Mouse (Mus musculus) hindbrain, embryonic 11.5 days (tissue): Measurements from ENCODE around the gene 1190005I06Rik. TPM values are rescaled to one million over a fixed set of nuclear protein-coding genes. Genes with fewer than 3 reads are reported as not detected.

ENCODE experiments used
- ATAC-seq: fragments of 200-750 bp; cut with Nextera tagmentation; 2 replicates; pipeline ENCODE4 v1.8.0; 2017; ENCODE audit warnings: mild to moderate bottlenecking, moderate TSS enrichment, moderate library complexity; ENCODE audit not compliant: low FRiP score
- DNase-seq: peaks from one replicate; pipeline ENCODE4 v3.0.0-alpha.2; 2015; ENCODE audit warnings: low spot score
- H3K27ac ChIP-seq: fragments of 300-500 bp; sonication (generic); 2 replicates; pipeline ENCODE4 v1.5.1; 2014; ENCODE audit warnings: mild to moderate bottlenecking, low read depth, low read length
- H3K27me3 ChIP-seq: fragments of 300-500 bp; sonication (generic); 2 replicates; pipeline ENCODE4 v1.6.1; 2014; ENCODE audit warnings: mild to moderate bottlenecking, low read length, moderate library complexity, mixed read lengths; ENCODE audit not compliant: control insufficient read depth, insufficient read depth
- H3K36me3 ChIP-seq: fragments of 300-500 bp; sonication (generic); 2 replicates; pipeline ENCODE4 v1.6.1; 2014; ENCODE audit warnings: mild to moderate bottlenecking, low read length, moderate library complexity, mixed read lengths; ENCODE audit not compliant: control insufficient read depth, insufficient read depth
- H3K4me1 ChIP-seq: fragments of 300-500 bp; sonication (generic); replicated peaks from 2 replicates; pipeline ENCODE4 v1.6.1; 2014; ENCODE audit warnings: low read length, mixed read lengths; ENCODE audit not compliant: control insufficient read depth, insufficient read depth
- H3K4me2 ChIP-seq: fragments of 300-500 bp; sonication (generic); replicated peaks from 2 replicates; pipeline ENCODE4 v1.6.1; 2014; ENCODE audit warnings: mild to moderate bottlenecking, low read depth, low read length
- H3K4me3 ChIP-seq: fragments of 300-500 bp; sonication (generic); 2 replicates; pipeline ENCODE4 v1.5.1; 2014; ENCODE audit warnings: low read depth, low read length
- H3K9ac ChIP-seq: fragments of 300-500 bp; sonication (generic); 2 replicates; pipeline ENCODE4 v1.6.1; 2014; ENCODE audit warnings: low read depth, low read length
- H3K9me3 ChIP-seq: fragments of 300-500 bp; sonication (generic); 2 replicates; pipeline ENCODE4 v1.6.1; 2016; ENCODE audit warnings: low read length; ENCODE audit not compliant: control insufficient read depth
- WGBS: fragments of 180-500 bp; shearing (Covaris S2); extraction: QIAGEN DNeasy Blood & Tissue Kit; methylation state at CpG from one replicate; pipeline ENCODE4 v1.1.7; 2014; 5-methylcytosine and 5-hydroxymethylcytosine counted together
- polyA plus RNA-seq: library from polyadenylated mRNA; unstranded; fragments of >200 nt; fragmentation: Nextera tagmentation; extraction: Ambion mirVana; gene quantifications from 2 replicates; pipeline ENCODE4 v1.2.1, GENCODE M21; 2014

Gene 1190005I06Rik
- polyA plus RNA-seq, 1 experiment from 2014 or later = 2.4 TPM

GRCm38 (mm10) chr8:120656322-120657052 lies 9.1 kb upstream of the 1190005I06Rik start:
- H3K4me2 ChIP-seq = no peak overlapping the region
- H3K4me1 ChIP-seq = no peaks in the 10 kb centered on the region
- H3K9ac ChIP-seq = no peak overlapping the region
- H3K27ac ChIP-seq = no peak overlapping the region
- DNase-seq = no peak
- WGBS = 88% methylated on average over 7 of the region's 7 CpGs
- no peak overlapping the region for H3K4me3 ChIP-seq
- no peak for ATAC-seq
- H3K27me3 ChIP-seq = no peaks in the 10 kb centered on the region
- no peaks in the 10 kb centered on the region for H3K36me3 ChIP-seq
- no peaks in the 10 kb centered on the region for H3K9me3 ChIP-seq

- no peak overlapping the region for H3K27ac ChIP-seq
- 86% methylated on average over 7 of the region's 7 CpGs for WGBS
- DNase-seq = no peak
- no peaks in the 10 kb centered on the region for H3K4me1 ChIP-seq
- no peak overlapping the region for H3K4me2 ChIP-seq
- H3K9ac ChIP-seq = no peak overlapping the region
- no peaks in the 10 kb centered on the region for H3K9me3 ChIP-seq
- ATAC-seq = no peak
- H3K36me3 ChIP-seq = no peaks in the 10 kb centered on the region
- no peak overlapping the region for H3K4me3 ChIP-seq
- H3K27me3 ChIP-seq = no peaks in the 10 kb centered on the region
Measured at GRCm38 (mm10) chr8:120644663-120645062, 2.8 kb downstream of the 1190005I06Rik start.

- Histone ChIP-seq H3K4me2 (no peak overlapping the region), H3K36me3 (no peaks in the 10 kb centered on the region), H3K27me3 (no peaks in the 10 kb centered on the region), H3K27ac (no peak overlapping the region), H3K9me3 (no peaks in the 10 kb centered on the region), H3K4me1 (no peaks in the 10 kb centered on the region), H3K9ac (no peak overlapping the region), H3K4me3 (no peak overlapping the region)
- ATAC-seq (no peak), DNase-seq (no peak)
- 80% methylated on average over 10 of the region's 10 CpGs for WGBS
Measured at GRCm38 (mm10) chr8:120642031-120642662, 5.3 kb downstream of the 1190005I06Rik start.

GRCm38 (mm10) chr8:120641245-120641644 lies 6.2 kb downstream of the 1190005I06Rik start:
- ATAC-seq = no peak
- Histone ChIP-seq H3K27ac (no peak overlapping the region), H3K4me2 (no peak overlapping the region), H3K9me3 (no peaks in the 10 kb centered on the region), H3K27me3 (no peaks in the 10 kb centered on the region), H3K4me1 (no peaks in the 10 kb centered on the region), H3K4me3 (no peak overlapping the region), H3K36me3 (no peaks in the 10 kb centered on the region), H3K9ac (no peak overlapping the region)
- DNase-seq = no peak
- WGBS = 48% methylated on average over 8 of the region's 8 CpGs

GRCm38 (mm10) chr8:120634329-120634839 lies 13.0 kb downstream of the 1190005I06Rik start:
- ATAC-seq (no peak), DNase-seq (peak; percentile 39)
- Histone ChIP-seq H3K36me3 (no peaks in the 10 kb centered on the region), H3K4me1 (peaks cover 9% of the 10 kb centered on the region; the same call in 1 of the 2 replicates), H3K9ac (peak overlapping the region; percentile 57; the same call in 1 of the 2 replicates), H3K27me3 (peaks cover 15% of the 10 kb centered on the region), H3K4me3 (peak overlapping the region; percentile 49), H3K4me2 (peak overlapping the region; percentile 98), H3K27ac (no peak overlapping the region), H3K9me3 (no peaks in the 10 kb centered on the region)
- 0% methylated on average over 35 of the region's 42 CpGs for WGBS

GRCm38 (mm10) chr8:120633665-120634271 lies 13.7 kb downstream of the 1190005I06Rik start:
- 1% methylated on average over 29 of the region's 44 CpGs for WGBS
- Histone ChIP-seq H3K36me3 (no peaks in the 10 kb centered on the region), H3K4me2 (peak overlapping the region; percentile 98), H3K4me3 (peak overlapping the region; percentile 49), H3K27me3 (peaks cover 15% of the 10 kb centered on the region), H3K9me3 (no peaks in the 10 kb centered on the region), H3K27ac (no peak overlapping the region), H3K9ac (peak overlapping the region; percentile 57; the same call in 1 of the 2 replicates), H3K4me1 (peaks cover 9% of the 10 kb centered on the region; the same call in 1 of the 2 replicates)
- DNase-seq (peak; percentile 48), ATAC-seq (peak; percentile 41)

GRCm38 (mm10) chr8:120632969-120633664 lies 14.3 kb downstream of the 1190005I06Rik start:
- Histone ChIP-seq H3K4me2 (0 out of 2 replicates have a peak overlapping the region, but pooled peaks have one; percentile 6), H3K27ac (no peak overlapping the region), H3K4me1 (peaks cover 9% of the 10 kb centered on the region; the same call in 1 of the 2 replicates), H3K4me3 (peak overlapping the region; percentile 49; the same call in 1 of the 2 replicates), H3K9me3 (no peaks in the 10 kb centered on the region), H3K9ac (no peak overlapping the region), H3K27me3 (peaks cover 15% of the 10 kb centered on the region), H3K36me3 (no peaks in the 10 kb centered on the region)
- WGBS = 30% methylated on average over 17 of the region's 17 CpGs
- DNase-seq (no peak), ATAC-seq (no peak)
